Mouse (Mus musculus) myocyte (in vitro differentiated cells): Measurements from ENCODE around the gene Med1. TPM values are rescaled to one million over a fixed set of nuclear protein-coding genes. Genes with fewer than 3 reads are reported as not detected.
"Not testable (repeated sequence)": the region's sequence is repeated elsewhere in the genome, so short reads cannot be mapped to it uniquely, and the experiment has no call there.

Experiments used
- H3K27me3 ChIP-seq: one replicate; pipeline ENCODE4 v1.6.1; 2011; ENCODE audit not compliant: control insufficient read depth, insufficient read depth, insufficient read length
- H3K36me3 ChIP-seq: one replicate; pipeline ENCODE4 v1.6.1; 2011; ENCODE audit not compliant: control insufficient read depth, insufficient read depth
- H3K4me2 ChIP-seq: one replicate; pipeline ENCODE4 v1.6.1; 2011; ENCODE audit warnings: low read depth, control low read depth
- H3K4me3 ChIP-seq: one replicate; pipeline ENCODE4 v1.5.1; 2011; ENCODE audit warnings: mild to moderate bottlenecking, control low read depth, moderate library complexity
- H3K79me2 ChIP-seq: one replicate; pipeline ENCODE4 v1.6.1; 2011; ENCODE audit not compliant: control insufficient read depth, insufficient read depth
- H3ac ChIP-seq: one replicate; pipeline ENCODE4 v1.6.1; 2011; ENCODE audit not compliant: control insufficient read depth, insufficient read length
- CEBPB ChIP-seq: IDR thresholded peaks from 2 replicates; pipeline ENCODE4 v1.6.1; 2011; ENCODE audit warnings: mild to moderate bottlenecking, moderate library complexity; ENCODE audit not compliant: poor library complexity, insufficient read depth, severe bottlenecking
- E2F4 ChIP-seq: IDR thresholded peaks from one replicate; pipeline ENCODE4 v1.6.1; 2011; ENCODE audit warnings: mild to moderate bottlenecking, control low read depth, moderate library complexity; ENCODE audit not compliant: insufficient read depth
- MAX ChIP-seq: IDR thresholded peaks from one replicate; pipeline ENCODE4 v1.6.1; 2011; ENCODE audit warnings: low read depth, mild to moderate bottlenecking, control low read depth
- MYOD1 ChIP-seq, 3 experiments: IDR thresholded peaks; one replicate each; pipeline ENCODE4 v1.6.1; 2011; ENCODE audit warnings: control low read depth in 2 of 3, low read depth in 2 of 3, mild to moderate bottlenecking in 2 of 3, moderate library complexity in 1 of 3; ENCODE audit not compliant: insufficient read length in 2 of 3, control insufficient read depth in 1 of 3
- MYOG ChIP-seq, 3 experiments: IDR thresholded peaks; one replicate each; pipeline ENCODE4 v1.6.1; 2011; ENCODE audit warnings: control low read depth in 2 of 3, low read depth in 2 of 3, mild to moderate bottlenecking in 2 of 3; ENCODE audit not compliant: insufficient read length in 2 of 3, control insufficient read depth in 1 of 3, insufficient read depth in 1 of 3
- POLR2A ChIP-seq: IDR thresholded peaks from one replicate; pipeline ENCODE4 v1.6.1; 2011; ENCODE audit warnings: low read depth, mild to moderate bottlenecking, control low read depth, moderate library complexity; ENCODE audit not compliant: insufficient read length
- POLR2AphosphoS2 ChIP-seq: IDR thresholded peaks from one replicate; pipeline ENCODE4 v1.6.1; 2011; ENCODE audit warnings: low read depth, control low read depth; ENCODE audit not compliant: insufficient read length
- REST ChIP-seq: IDR thresholded peaks from one replicate; pipeline ENCODE4 v1.6.1; 2011; ENCODE audit warnings: mild to moderate bottlenecking, control low read depth, moderate library complexity; ENCODE audit not compliant: insufficient read depth, insufficient read length
- SRF ChIP-seq: IDR thresholded peaks from one replicate; pipeline ENCODE4 v1.6.1; 2011; ENCODE audit warnings: low read depth; ENCODE audit not compliant: control insufficient read depth, insufficient read length
- TCF12 ChIP-seq: IDR thresholded peaks from one replicate; pipeline ENCODE4 v1.6.1; 2011; ENCODE audit warnings: mild to moderate bottlenecking, control low read depth; ENCODE audit not compliant: poor library complexity, insufficient read depth, severe bottlenecking
- TCF3 ChIP-seq: IDR thresholded peaks from one replicate; pipeline ENCODE4 v1.6.1; 2011; ENCODE audit warnings: low read depth, control low read depth; ENCODE audit not compliant: insufficient read length
- USF1 ChIP-seq: IDR thresholded peaks from one replicate; pipeline ENCODE4 v1.6.1; 2011; ENCODE audit warnings: low read depth, mild to moderate bottlenecking, control low read depth, moderate library complexity
- polyA plus RNA-seq: library from polyadenylated mRNA; unstranded; fragments of >200 nt; fragmentation: generic; extraction: Trizol; gene quantifications from one replicate; pipeline ENCODE4 v1.2.1, GENCODE M21; 2012; ENCODE audit warnings: missing spikeins

The Med1 gene
- polyA plus RNA-seq, 1 experiment, result 15.9 TPM

- Histone ChIP-seq H3K27me3 (no peaks in the 10 kb centered on the region), H3K4me2 (no peak overlapping the region), H3K36me3 (peaks cover 24% of the 10 kb centered on the region), H3K4me3 (no peak overlapping the region), H3ac (no peak overlapping the region), H3K79me2 (peaks cover 56% of the 10 kb centered on the region)
- TF ChIP-seq TCF12, result no peak
- no peak for TF ChIP-seq POLR2AphosphoS2
- TF ChIP-seq MYOD1 (IDR thresholded peaks at IDR 0.05; ENCODE audit: control insufficient read depth in 1 of 3, insufficient read length in 2 of 3, low read depth in 2 of 3), result no peak
- TF ChIP-seq TCF3, result no peak
- TF ChIP-seq E2F4, result no peak
- no peak for TF ChIP-seq REST
- no peak for TF ChIP-seq MAX
- TF ChIP-seq CEBPB, result no peak
- TF ChIP-seq POLR2A, result no peak
- no peak for TF ChIP-seq USF1
- TF ChIP-seq MYOG (IDR thresholded peaks at IDR 0.05; ENCODE audit: control insufficient read depth in 1 of 3, insufficient read depth in 1 of 3, insufficient read length in 2 of 3, low read depth in 2 of 3), result no peak
- no peak for TF ChIP-seq SRF
Measured at GRCm38 (mm10) chr11:98190820-98191219, 2.3 kb downstream of the Med1 start.

GRCm38 (mm10) chr11:98187640-98188395 is 5.3 kb downstream of the Med1 start:
- Histone ChIP-seq H3K4me3 (no peak overlapping the region), H3K79me2 (peaks cover 69% of the 10 kb centered on the region), H3K4me2 (no peak overlapping the region), H3K36me3 (peaks cover 36% of the 10 kb centered on the region), H3ac (no peak overlapping the region), H3K27me3 (no peaks in the 10 kb centered on the region)
- TF ChIP-seq REST (no peak), E2F4 (no peak), POLR2AphosphoS2 (no peak), CEBPB (no peak), SRF (no peak), MYOD1 (IDR thresholded peaks at IDR 0.05; ENCODE audit: control insufficient read depth in 1 of 3, insufficient read length in 2 of 3, low read depth in 2 of 3) (no peak), TCF12 (no peak), POLR2A (no peak), USF1 (no peak), MYOG (IDR thresholded peaks at IDR 0.05; ENCODE audit: control insufficient read depth in 1 of 3, insufficient read depth in 1 of 3, insufficient read length in 2 of 3, low read depth in 2 of 3) (no peak), MAX (no peak), TCF3 (no peak)

DNA sequence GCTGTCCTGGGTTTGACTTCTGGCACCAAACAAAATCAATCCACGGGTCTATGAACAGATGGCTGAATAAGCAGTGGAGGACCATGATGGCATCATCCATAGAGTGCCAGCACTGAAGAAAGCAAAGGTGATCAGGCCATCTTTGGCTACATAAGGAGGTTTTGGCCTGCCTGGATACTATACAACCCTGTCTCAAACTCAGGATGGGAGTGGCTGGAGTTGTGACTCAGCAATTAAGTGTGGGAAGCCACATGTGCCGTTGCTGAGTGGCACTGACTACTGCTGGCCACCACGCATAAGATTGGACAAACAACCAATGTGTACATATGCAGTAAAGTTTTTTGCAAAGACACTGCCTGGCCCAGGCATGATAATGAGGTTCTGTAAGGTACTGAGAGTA is 10.9 kb downstream of the Med1 start:
- H3ac ChIP-seq, H3K4me2 ChIP-seq, H3K27me3 ChIP-seq, H3K4me3 ChIP-seq: not testable (repeated sequence)
- peaks cover 20% of the 10 kb centered on the region for H3K79me2 ChIP-seq
- peaks cover 46% of the 10 kb centered on the region for H3K36me3 ChIP-seq

DNA sequence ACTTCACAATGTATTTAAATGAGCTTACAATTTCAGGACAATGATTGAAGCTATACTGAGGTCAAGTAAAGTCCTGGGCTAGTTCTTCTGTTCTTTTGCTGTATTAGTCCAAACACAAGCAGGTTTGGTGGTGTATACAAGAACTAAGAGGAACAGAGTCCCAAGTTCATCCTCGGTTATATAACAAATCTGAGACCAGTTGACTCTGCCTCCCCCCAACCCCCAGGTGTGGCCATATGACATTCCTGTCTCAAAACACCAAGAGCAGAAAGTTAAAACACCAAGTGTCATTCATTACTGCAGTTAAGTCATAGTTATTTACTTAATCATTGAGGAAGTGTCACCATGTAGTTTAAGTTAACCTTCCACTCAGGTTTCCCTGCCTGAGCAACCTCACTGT is 24.7 kb downstream of the Med1 start:
- Histone ChIP-seq H3K4me2 (no peak overlapping the region), H3K4me3 (no peak overlapping the region), H3K36me3 (peaks cover 63% of the 10 kb centered on the region), H3K79me2 (no peaks in the 10 kb centered on the region), H3ac (no peak overlapping the region), H3K27me3 (no peaks in the 10 kb centered on the region)
- TF ChIP-seq E2F4, result no peak
- no peak for TF ChIP-seq MYOG (IDR thresholded peaks at IDR 0.05; ENCODE audit: control insufficient read depth in 1 of 3, insufficient read depth in 1 of 3, insufficient read length in 2 of 3, low read depth in 2 of 3)
- no peak for TF ChIP-seq SRF
- no peak for TF ChIP-seq POLR2AphosphoS2
- no peak for TF ChIP-seq TCF12
- no peak for TF ChIP-seq TCF3
- TF ChIP-seq MYOD1 (IDR thresholded peaks at IDR 0.05; ENCODE audit: control insufficient read depth in 1 of 3, insufficient read length in 2 of 3, low read depth in 2 of 3), result no peak
- no peak for TF ChIP-seq POLR2A
- TF ChIP-seq USF1, result no peak
- no peak for TF ChIP-seq MAX
- no peak for TF ChIP-seq CEBPB
- no peak for TF ChIP-seq REST

DNA sequence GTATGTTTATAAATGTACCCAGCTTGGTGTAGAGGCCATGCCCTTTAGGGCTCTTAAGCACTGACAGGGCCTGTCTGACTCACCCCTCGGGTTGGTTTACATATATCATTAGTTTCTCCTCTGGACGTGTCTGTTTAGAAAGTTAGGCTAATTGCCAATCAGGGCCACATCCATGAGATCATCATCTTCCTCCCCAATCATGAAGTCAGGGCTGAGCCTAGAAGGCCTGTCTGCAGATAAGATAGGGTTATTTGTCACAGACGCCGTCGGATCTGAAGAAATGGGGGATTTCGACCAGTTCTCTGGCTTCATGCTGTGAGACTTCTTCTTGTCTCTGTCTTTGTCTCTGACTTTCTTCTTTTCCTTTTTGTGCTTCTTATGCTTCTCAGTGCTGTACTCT is 38.0 kb downstream of the Med1 start:
- no peak overlapping the region for H3K4me3 ChIP-seq
- H3K4me2 ChIP-seq, result no peak overlapping the region
- H3K79me2 ChIP-seq, result no peaks in the 10 kb centered on the region
- no peaks in the 10 kb centered on the region for H3K27me3 ChIP-seq
- TF ChIP-seq POLR2A, result no peak
- TF ChIP-seq E2F4, result no peak
- TF ChIP-seq MYOG (IDR thresholded peaks at IDR 0.05; ENCODE audit: control insufficient read depth in 1 of 3, insufficient read depth in 1 of 3, insufficient read length in 2 of 3, low read depth in 2 of 3), result no peak
- TF ChIP-seq USF1, result no peak
- TF ChIP-seq TCF12, result no peak
- TF ChIP-seq MAX, result no peak
- TF ChIP-seq SRF, result no peak
- no peak for TF ChIP-seq CEBPB
- no peak for TF ChIP-seq REST
- no peak for TF ChIP-seq POLR2AphosphoS2
- no peak for TF ChIP-seq MYOD1 (IDR thresholded peaks at IDR 0.05; ENCODE audit: control insufficient read depth in 1 of 3, insufficient read length in 2 of 3, low read depth in 2 of 3)
- TF ChIP-seq TCF3, result no peak
- peaks cover 58% of the 10 kb centered on the region for H3K36me3 ChIP-seq
- no peak overlapping the region for H3ac ChIP-seq
